Mouse (Mus musculus): ENCODE data around the gene Med13l. TPM values are rescaled to one million over a fixed set of nuclear protein-coding genes. Genes with fewer than 3 reads are reported as not detected.

Med13l gene
- polyA plus RNA-seq, 1 experiment from 2014 or later = 11.5 TPM

DNA sequence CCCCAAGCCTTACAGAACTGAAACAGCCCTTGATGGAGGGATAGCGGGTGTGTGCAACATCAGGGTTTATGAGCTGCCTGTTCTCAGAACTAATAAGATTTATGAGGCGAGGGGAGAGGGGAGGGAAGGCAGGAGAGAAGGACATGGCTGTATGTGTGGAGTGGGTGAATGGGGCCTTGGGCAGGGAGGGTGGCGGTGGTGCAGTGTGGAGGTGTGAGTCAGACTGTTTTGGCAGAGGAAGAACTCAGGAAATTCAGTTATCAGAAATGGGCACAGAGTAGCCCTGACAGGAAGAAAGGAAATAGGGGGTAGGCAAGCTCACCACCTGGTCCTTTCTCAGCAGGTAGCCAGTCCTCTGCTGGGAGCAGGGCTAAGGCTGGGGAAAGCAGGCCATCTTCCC is 13.8 kb downstream of the Med13l start:
- Histone ChIP-seq H3K36me3 (no peaks in the 10 kb centered on the region), H3K4me3 (replicated peaks) (no peak overlapping the region), H3K27me3 (replicated peaks) (no peaks in the 10 kb centered on the region), H3K4me1 (peaks cover 59% of the 10 kb centered on the region), H3K9me3 (replicated peaks) (no peaks in the 10 kb centered on the region), H3K4me2 (no peak overlapping the region), H3K9ac (replicated peaks) (no peak overlapping the region), H3K27ac (replicated peaks) (no peak overlapping the region)
- ATAC-seq (ENCODE audit: low FRiP score) = 0 out of 2 replicates have a peak, but pooled peaks have one; percentile 9
- 26% methylated on average over 3 of the region's 3 CpGs for WGBS

DNA sequence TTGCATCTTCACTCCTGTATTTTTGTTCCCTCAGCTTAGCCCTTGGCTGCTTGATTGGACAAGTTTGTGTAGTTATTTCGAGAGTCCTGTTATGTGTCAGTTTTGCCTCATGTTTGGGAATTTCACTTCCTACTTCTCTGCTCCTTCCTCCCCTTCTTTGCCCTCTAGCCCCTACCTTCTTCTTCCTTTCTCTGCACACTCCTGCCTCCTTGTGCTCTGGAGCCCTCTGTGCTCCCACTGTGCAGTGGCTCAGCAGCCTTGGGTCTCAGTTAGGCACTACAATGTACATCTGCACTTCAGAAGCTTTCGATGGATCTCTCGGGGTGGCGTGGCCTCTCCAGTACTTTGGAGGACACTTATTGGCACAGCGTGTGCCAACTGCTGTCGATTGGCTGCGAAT is 14.5 kb downstream of the Med13l start:
- no peak for ATAC-seq (ENCODE audit: low FRiP score)
- H3K4me3 ChIP-seq (replicated peaks) = no peak overlapping the region
- no peaks in the 10 kb centered on the region for H3K36me3 ChIP-seq
- no peak overlapping the region for H3K4me2 ChIP-seq
- H3K4me1 ChIP-seq = peaks cover 53% of the 10 kb centered on the region
- 60% methylated on average over 7 of the region's 7 CpGs for WGBS
- H3K27me3 ChIP-seq (replicated peaks) = no peaks in the 10 kb centered on the region
- no peak overlapping the region for H3K27ac ChIP-seq (replicated peaks)
- H3K9me3 ChIP-seq (replicated peaks) = no peaks in the 10 kb centered on the region
- H3K9ac ChIP-seq (replicated peaks) = no peak overlapping the region

DNA sequence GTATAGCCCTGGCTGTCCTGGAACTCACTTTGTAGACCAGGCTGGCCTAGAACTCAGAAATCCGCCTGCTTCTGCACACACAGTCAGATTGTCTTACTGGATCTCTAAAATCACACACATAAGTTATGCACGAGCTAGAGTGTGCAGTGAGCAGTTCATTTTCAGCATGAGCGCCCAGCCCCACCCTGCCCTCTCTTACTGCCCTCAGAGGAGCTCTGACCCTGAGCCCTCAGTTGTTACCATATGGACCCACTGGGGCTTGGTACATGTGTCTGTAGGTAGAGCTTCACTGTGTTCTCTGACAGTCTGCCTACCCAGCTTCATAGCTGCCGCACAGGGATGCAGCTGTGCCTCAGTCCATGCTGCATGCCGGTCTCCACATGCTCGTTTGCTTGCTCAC is 15.4 kb downstream of the Med13l start:
- H3K4me1 ChIP-seq = peaks cover 46% of the 10 kb centered on the region
- 34% methylated on average over 6 of the region's 6 CpGs for WGBS
- no peak overlapping the region for H3K9ac ChIP-seq (replicated peaks)

DNA sequence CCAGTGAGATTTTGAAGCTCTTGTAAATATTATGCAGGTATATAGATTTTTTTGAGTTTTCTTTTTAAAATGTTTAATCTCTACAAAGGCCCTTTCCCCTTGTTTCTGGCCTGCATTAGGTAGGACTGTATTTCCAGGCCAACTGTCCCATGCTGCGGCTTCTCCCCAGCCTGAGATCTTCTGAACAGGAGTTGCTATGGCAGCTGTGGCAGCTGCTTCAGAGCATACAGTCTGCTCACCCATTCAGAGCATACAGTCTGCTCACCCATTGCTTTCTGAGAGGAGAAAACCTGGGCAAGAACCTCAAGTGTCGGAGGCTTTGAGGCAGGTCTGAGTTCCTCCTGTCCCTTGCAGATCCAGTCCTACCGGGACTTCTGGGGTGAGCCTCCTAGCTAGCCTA is 16.3 kb downstream of the Med13l start:
- no peak overlapping the region for H3K4me2 ChIP-seq
- H3K4me3 ChIP-seq (replicated peaks) = no peak overlapping the region
- 33% methylated on average over 3 of the region's 3 CpGs for WGBS
- H3K4me1 ChIP-seq = peaks cover 46% of the 10 kb centered on the region
- ATAC-seq (ENCODE audit: low FRiP score) = 0 out of 2 replicates have a peak, but pooled peaks have one; percentile 46
- 0 out of 2 replicates have a peak overlapping the region, but pooled peaks have one; percentile 19 for H3K27ac ChIP-seq (replicated peaks)
- H3K9me3 ChIP-seq (replicated peaks) = no peaks in the 10 kb centered on the region
- H3K36me3 ChIP-seq = no peaks in the 10 kb centered on the region
- no peaks in the 10 kb centered on the region for H3K27me3 ChIP-seq (replicated peaks)
- H3K9ac ChIP-seq (replicated peaks) = no peak overlapping the region

More for the DNA sequence above, 15.4 kb downstream of the Med13l start:
- Histone ChIP-seq H3K4me3 (replicated peaks) (no peak overlapping the region), H3K27me3 (replicated peaks) (no peaks in the 10 kb centered on the region), H3K27ac (replicated peaks) (no peak overlapping the region), H3K36me3 (no peaks in the 10 kb centered on the region), H3K4me2 (no peak overlapping the region), H3K9me3 (replicated peaks) (no peaks in the 10 kb centered on the region)
- peak; percentile 39; the same call in 1 of the 2 replicates for ATAC-seq (ENCODE audit: low FRiP score)

DNA sequence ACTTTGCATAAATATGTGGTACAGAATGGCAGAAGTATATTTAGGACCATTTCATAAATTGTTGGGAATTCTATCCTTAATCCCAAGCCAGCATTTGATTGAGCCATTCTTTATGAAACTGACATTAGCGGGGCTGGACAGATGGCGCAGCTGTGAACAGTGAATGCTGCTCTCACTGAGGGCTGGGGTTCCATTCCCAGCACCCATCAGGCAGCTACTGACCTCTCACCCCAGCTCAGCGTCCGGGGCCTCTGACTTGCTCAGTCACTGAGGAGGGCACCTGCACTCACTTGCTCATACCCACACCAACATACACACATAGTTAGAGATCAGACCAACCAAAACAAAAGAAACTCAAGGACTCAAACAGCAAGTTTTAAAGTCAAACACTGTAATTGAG is 24.9 kb downstream of the Med13l start:
- peaks cover 42% of the 10 kb centered on the region for H3K4me1 ChIP-seq
- H3K27ac ChIP-seq (replicated peaks) = no peak overlapping the region
- H3K4me3 ChIP-seq (replicated peaks) = no peak overlapping the region
- no peaks in the 10 kb centered on the region for H3K9me3 ChIP-seq (replicated peaks)
- no peaks in the 10 kb centered on the region for H3K36me3 ChIP-seq
- WGBS = 32% methylated on average over 4 of the region's 4 CpGs
- H3K4me2 ChIP-seq = no peak overlapping the region
- ATAC-seq (ENCODE audit: low FRiP score) = no peak
- no peaks in the 10 kb centered on the region for H3K27me3 ChIP-seq (replicated peaks)
- H3K9ac ChIP-seq (replicated peaks) = no peak overlapping the region

DNA sequence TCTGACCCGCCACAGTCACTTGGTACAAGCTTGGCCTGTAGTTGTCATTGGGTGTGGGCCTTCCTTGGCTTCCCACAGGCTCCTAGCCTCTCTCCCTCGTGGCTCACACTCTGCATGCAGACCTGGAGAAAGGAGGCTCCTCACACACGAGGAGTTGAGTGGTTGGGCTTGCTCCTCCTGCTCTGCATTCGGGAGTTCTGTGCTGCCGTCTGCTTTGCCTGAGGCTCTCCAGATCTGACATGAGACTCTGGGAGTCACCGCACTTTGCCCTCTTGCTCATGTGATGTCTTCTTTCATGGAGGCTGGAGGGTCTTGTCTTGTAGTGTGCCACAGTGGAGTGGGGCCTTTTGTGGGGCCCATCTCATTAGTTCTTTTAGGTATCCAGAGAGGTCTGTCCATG is 26.1 kb downstream of the Med13l start:
- no peak for ATAC-seq (ENCODE audit: low FRiP score)
- Histone ChIP-seq H3K4me3 (replicated peaks) (no peak overlapping the region), H3K36me3 (no peaks in the 10 kb centered on the region), H3K4me2 (no peak overlapping the region), H3K9ac (replicated peaks) (no peak overlapping the region), H3K9me3 (replicated peaks) (no peaks in the 10 kb centered on the region), H3K27me3 (replicated peaks) (no peaks in the 10 kb centered on the region), H3K27ac (replicated peaks) (no peak overlapping the region), H3K4me1 (peaks cover 54% of the 10 kb centered on the region)
- 51% methylated on average over 6 of the region's 6 CpGs for WGBS

DNA sequence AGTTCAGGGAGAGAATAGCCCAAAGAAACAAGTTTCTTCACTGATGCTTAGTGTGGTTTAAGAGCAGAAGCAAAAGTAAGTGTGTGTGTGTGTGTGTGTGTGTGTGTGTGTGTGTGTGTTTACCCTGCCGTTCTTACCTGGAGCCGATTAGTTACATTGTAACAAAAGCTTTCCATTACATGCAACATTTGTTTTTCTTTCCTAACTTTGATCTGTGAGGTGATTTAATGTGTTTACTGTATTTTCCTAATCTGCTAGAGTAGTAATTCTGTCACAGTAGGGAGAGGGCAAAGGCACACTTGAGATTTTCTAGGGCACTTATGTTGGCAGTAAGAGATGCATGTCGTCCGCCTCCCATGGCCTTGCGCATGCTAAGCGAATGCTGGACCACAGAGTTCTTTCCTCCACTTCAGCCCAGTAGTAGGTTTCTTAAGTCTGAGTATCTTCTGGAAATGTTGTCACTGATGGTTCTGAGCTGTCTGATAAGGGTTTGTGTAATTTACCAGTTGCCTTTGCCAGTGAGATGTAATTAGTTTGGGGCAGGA is 28.0 kb downstream of the Med13l start:
- 63% methylated on average over 6 of the region's 6 CpGs for whole genome bisulfite sequencing
- no peak overlapping the region for H3K27ac ChIP-seq (replicated peaks)

DNA sequence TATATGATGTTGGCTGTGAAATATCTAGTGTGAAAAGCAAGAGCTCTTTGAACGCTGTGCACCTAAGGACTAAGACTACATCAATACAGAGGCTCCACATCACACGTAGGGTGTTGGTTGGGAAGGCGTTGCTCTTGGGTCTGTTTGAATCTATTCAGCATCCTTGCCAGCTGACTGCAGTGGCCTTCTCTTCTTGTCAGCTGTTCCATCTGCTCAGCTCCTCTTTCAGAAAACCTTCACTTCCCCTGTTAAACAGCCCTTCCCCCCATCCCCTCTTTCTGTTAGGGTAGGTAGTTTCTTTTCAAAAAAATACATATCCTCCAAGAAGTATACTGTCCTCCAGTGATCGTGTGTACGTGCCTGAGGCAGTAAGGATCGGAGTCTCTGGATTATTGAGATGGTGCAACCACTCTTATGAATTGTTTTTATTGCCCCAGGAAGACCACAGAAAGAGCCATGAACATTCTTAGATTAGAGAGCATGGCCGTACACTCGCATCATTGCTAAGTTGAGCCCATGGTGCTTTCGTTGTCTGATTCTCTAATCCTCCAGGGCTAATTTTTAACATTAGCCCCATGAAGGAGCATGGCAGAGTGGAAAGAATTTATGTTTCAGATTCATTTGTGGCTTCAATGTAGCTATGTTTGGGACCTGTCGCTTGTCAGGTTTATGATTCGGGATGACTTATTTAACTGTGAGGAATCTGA is 28.9 kb downstream of the Med13l start:
- no peak overlapping the region for H3K4me2 ChIP-seq
- no peak overlapping the region for H3K27ac ChIP-seq (replicated peaks)
- peaks cover 55% of the 10 kb centered on the region for H3K4me1 ChIP-seq
- no peaks in the 10 kb centered on the region for H3K27me3 ChIP-seq (replicated peaks)
- 70% methylated on average over 11 of the region's 11 CpGs for WGBS
- H3K9ac ChIP-seq (replicated peaks) = no peak overlapping the region
- no peak overlapping the region for H3K4me3 ChIP-seq (replicated peaks)
- H3K36me3 ChIP-seq = no peaks in the 10 kb centered on the region
- ATAC-seq (ENCODE audit: low FRiP score) = no peak
- H3K9me3 ChIP-seq (replicated peaks) = no peaks in the 10 kb centered on the region

More for the DNA sequence above, 28.0 kb downstream of the Med13l start:
- no peak overlapping the region for H3K4me3 ChIP-seq (replicated peaks)
- no peaks in the 10 kb centered on the region for H3K9me3 ChIP-seq (replicated peaks)
- no peaks in the 10 kb centered on the region for H3K36me3 ChIP-seq
- H3K9ac ChIP-seq (replicated peaks) = no peak overlapping the region
- no peaks in the 10 kb centered on the region for H3K27me3 ChIP-seq (replicated peaks)
- no peak for ATAC-seq (ENCODE audit: low FRiP score)
- H3K4me2 ChIP-seq = no peak overlapping the region
- peaks cover 55% of the 10 kb centered on the region for H3K4me1 ChIP-seq

DNA sequence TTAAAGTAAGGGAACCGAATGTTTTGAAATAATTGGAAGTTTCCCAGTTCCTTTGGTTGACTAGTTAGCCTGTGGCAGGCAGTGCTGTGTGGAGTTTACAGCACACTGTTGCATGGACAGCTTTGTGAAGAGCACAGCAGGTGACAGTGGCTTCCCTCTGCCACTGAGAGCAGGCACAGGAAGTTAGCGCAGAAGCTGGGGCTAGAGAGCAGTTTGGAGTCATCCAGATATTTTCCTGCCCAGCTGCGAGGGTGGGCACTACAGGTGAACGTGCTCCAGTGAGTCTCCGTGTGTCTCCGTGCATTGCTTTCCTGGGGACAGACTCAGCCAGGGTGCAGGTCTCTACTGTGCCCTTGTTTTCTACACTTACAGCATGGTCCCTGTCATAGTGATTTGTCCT is 30.4 kb downstream of the Med13l start:
- peaks cover 49% of the 10 kb centered on the region for H3K4me1 ChIP-seq
- 23% methylated on average over 6 of the region's 6 CpGs for whole genome bisulfite sequencing
- no peaks in the 10 kb centered on the region for H3K9me3 ChIP-seq (replicated peaks)
- no peak for ATAC-seq (ENCODE audit: low FRiP score)
- H3K4me2 ChIP-seq = no peak overlapping the region
- no peaks in the 10 kb centered on the region for H3K36me3 ChIP-seq
- no peak overlapping the region for H3K4me3 ChIP-seq (replicated peaks)
- no peak overlapping the region for H3K9ac ChIP-seq (replicated peaks)
- no peaks in the 10 kb centered on the region for H3K27me3 ChIP-seq (replicated peaks)
- no peak overlapping the region for H3K27ac ChIP-seq (replicated peaks)

DNA sequence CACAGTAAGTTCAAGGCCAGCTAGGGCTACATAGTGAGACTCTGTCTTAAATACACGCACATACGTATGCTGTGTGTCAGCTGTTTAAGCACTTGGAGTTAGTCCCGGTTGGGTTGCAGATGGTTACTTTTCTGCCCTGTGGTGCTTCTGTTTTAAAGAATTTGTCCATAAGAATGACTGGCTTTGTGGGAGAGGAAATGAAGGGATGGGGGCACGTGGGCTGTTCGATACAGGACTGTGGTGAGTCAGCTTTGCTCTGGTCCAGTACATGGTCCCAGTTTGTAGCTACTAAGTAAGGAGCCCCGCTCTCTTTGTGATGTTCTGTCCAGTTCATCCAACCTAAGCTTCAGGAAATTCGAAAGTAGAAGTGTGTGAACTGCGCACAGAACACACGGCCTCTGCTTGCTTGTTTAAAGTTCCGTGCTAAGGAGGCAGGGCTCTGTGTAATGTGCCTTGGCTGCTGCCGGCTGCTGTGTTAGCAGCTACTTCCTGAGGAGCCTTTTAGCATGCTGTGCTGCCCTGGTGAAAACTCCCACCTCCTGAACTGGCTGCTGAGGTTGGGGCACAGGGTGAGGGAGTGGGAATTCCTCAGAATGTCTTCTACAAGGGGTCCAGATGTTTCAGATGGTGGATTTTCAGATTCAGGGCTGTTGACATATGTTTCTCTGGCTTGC is 31.5 kb downstream of the Med13l start:
- Histone ChIP-seq H3K4me2 (peak overlapping the region; percentile 13; the same call in 1 of the 2 replicates), H3K9ac (replicated peaks) (no peak overlapping the region), H3K27me3 (replicated peaks) (no peaks in the 10 kb centered on the region), H3K27ac (replicated peaks) (peak overlapping the region; percentile 23; the same call in 1 of the 2 replicates), H3K4me3 (replicated peaks) (no peak overlapping the region), H3K9me3 (replicated peaks) (no peaks in the 10 kb centered on the region), H3K4me1 (peaks cover 57% of the 10 kb centered on the region), H3K36me3 (no peaks in the 10 kb centered on the region)
- 40% methylated on average over 11 of the region's 11 CpGs for WGBS
- no peak for ATAC-seq (ENCODE audit: low FRiP score)

DNA sequence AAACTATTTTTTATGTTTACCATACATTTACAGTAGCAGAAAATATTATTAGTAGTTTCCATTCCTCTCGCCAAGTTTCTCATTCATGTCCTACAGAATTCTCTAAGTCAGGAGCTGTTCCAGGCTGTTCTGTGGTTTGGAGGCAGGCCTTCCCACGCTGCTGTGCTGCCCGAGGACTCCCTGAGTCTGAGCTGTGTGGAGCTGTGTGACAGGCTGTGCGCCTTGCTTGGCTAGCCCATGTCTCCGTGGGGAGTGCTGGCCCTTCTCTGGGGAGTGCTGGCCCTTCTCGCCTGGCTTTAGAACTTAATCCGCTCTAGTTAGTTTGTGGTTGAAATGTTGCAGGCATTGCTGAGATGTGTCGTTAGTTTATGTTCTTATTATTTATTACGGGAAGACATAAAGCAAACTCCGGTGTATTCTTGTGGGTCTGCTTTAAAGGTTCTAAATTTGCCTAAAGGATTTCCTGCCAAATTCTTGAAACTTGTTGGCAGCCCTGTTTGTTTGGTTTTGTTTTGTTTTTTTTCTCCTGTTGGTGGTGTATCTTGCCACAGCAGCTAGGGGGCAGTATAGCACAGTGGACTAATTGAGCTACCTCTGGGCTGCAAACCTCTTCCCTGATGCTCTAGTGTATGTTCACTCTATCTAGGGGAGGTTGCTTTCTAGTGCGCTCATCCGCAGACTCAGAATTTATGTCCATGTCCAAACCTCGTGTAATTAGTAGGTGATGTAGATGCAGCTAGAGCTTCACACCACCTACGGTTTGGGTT is 34.2 kb downstream of the Med13l start:
- no peak for ATAC-seq (ENCODE audit: low FRiP score)
- no peak overlapping the region for H3K27ac ChIP-seq (replicated peaks)
- H3K27me3 ChIP-seq (replicated peaks) = no peaks in the 10 kb centered on the region
- H3K36me3 ChIP-seq = no peaks in the 10 kb centered on the region
- no peak overlapping the region for H3K4me2 ChIP-seq
- H3K4me3 ChIP-seq (replicated peaks) = no peak overlapping the region
- peaks cover 48% of the 10 kb centered on the region for H3K4me1 ChIP-seq
- WGBS = 64% methylated on average over 14 of the region's 14 CpGs
- no peaks in the 10 kb centered on the region for H3K9me3 ChIP-seq (replicated peaks)
- H3K9ac ChIP-seq (replicated peaks) = no peak overlapping the region

Data from neural tube, embryonic 15.5 days (tissue).